ENCODE assay signal across 8 mouse cellular contexts in the genomic region with DNA sequence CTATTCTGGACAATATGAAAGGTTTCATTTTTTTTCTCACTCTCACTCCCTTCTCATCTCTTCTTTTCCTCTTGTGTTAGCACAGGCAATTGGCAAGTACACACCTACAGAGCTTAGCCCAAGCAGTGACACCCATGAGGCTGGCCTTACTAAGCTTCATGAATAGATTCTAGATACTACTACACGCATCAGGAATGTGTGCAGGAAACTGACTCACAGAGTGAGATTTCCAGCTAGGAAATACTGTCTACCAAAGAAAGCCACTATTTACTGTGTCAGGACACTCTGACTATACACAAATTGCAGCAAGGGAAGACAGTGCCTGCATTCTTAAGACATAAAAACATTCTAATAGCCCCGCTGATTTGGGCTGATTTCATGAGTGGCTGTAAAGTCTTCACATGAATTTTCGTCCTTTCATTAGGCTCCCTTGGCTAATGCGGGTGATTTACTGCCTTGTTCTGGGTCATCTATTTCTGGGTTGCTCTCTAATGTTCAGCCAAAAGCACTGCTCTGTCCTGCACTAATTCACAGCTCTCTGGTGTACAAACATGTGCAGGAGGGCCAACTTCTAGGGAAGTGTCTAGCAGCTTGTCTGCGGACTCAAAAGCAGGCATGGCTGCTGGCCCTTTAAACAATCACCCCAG.
A peak's percentile ranks its signal among the peaks of the same experiment; 100 is the strongest.
DNase-seq lines count a peak whose midpoint lies in the region; ATAC-seq and TF ChIP-seq lines count a peak whose summit lies in the region.

No protein-coding gene starts in this region.

- no peaks in the 10 kb centered on the region for H3K27me3 ChIP-seq in forebrain, embryonic 15.5 days
- H3K27me3 ChIP-seq in forebrain, embryonic 10.5 days (ENCODE audit: poor library complexity, severe bottlenecking), result no peaks in the 10 kb centered on the region
- no peaks in the 10 kb centered on the region for H3K27me3 ChIP-seq in embryonic facial prominence, embryonic 14.5 days (replicated peaks; ENCODE audit: control insufficient read depth, insufficient read depth, low read length)
- no peaks in the 10 kb centered on the region for H3K27me3 ChIP-seq in intestine, postnatal 0 days (replicated peaks; ENCODE audit: control insufficient read depth, insufficient read depth, low read length)

- peaks cover 7% of the 10 kb centered on the region; the same call in 1 of the 2 replicates for H3K4me1 ChIP-seq in forebrain, embryonic 15.5 days
- H3K4me1 ChIP-seq in forebrain, embryonic 10.5 days, result peaks cover 11% of the 10 kb centered on the region
- H3K4me1 ChIP-seq in embryonic facial prominence, embryonic 14.5 days (ENCODE audit: control insufficient read depth, insufficient read depth, low read length), result peaks cover 5% of the 10 kb centered on the region; the same call in 1 of the 2 replicates
- H3K4me1 ChIP-seq in intestine, postnatal 0 days (replicated peaks; ENCODE audit: control insufficient read depth, insufficient read depth, low read length), result no peaks in the 10 kb centered on the region

- H3K4me3 ChIP-seq in forebrain, embryonic 15.5 days, result no peak overlapping the region
- no peak overlapping the region for H3K4me3 ChIP-seq in forebrain, embryonic 10.5 days
- no peak overlapping the region for H3K4me3 ChIP-seq in embryonic facial prominence, embryonic 14.5 days (ENCODE audit: low read depth, low read length)
- H3K4me3 ChIP-seq in intestine, postnatal 0 days (ENCODE audit: low read depth, low read length), result no peak overlapping the region

- no peak for DNase-seq in forebrain, embryonic 10.5 days (ENCODE audit: extremely low spot score, low spot score)
- peak; percentile 79 for DNase-seq in 3T3-L1 (ENCODE audit: low read depth, low spot score)
- DNase-seq in embryonic facial prominence, embryonic 14.5 days (ENCODE audit: low spot score), result peak; percentile 12
- DNase-seq in kidney, adult 9 months, result peak; percentile 38
- no peak for DNase-seq in thymus, postnatal 10 days (ENCODE audit: low spot score in 2 of 2)
- no peak for DNase-seq in c-Kit-positive CD71-positive TER-119-positive erythroid progenitor cells, embryonic 14.5 days (ENCODE audit: low spot score)

- H3K9me3 ChIP-seq in forebrain, embryonic 15.5 days, result no peaks in the 10 kb centered on the region
- no peaks in the 10 kb centered on the region for H3K9me3 ChIP-seq in forebrain, embryonic 10.5 days
- H3K9me3 ChIP-seq in embryonic facial prominence, embryonic 14.5 days (ENCODE audit: control insufficient read depth, low read length), result no peaks in the 10 kb centered on the region
- no peaks in the 10 kb centered on the region for H3K9me3 ChIP-seq in intestine, postnatal 0 days (ENCODE audit: control insufficient read depth)

- no peak overlapping the region for H3K4me2 ChIP-seq in forebrain, embryonic 15.5 days (replicated peaks)
- no peak overlapping the region for H3K4me2 ChIP-seq in embryonic facial prominence, embryonic 14.5 days (ENCODE audit: low read depth, low read length)
- no peak overlapping the region for H3K4me2 ChIP-seq in intestine, postnatal 0 days (replicated peaks; ENCODE audit: low read depth)

- 0 out of 2 replicates have a peak, but pooled peaks have one; percentile 36 for ATAC-seq in forebrain, embryonic 15.5 days (replicated peaks)
- no peak for ATAC-seq in embryonic facial prominence, embryonic 14.5 days (ENCODE audit: low read depth)
- no peak for ATAC-seq in intestine, postnatal 0 days

- WGBS in forebrain, embryonic 15.5 days, result 58% methylated on average over 5 of the region's 5 CpGs
- 83% methylated on average over 5 of the region's 5 CpGs for WGBS in forebrain, embryonic 10.5 days
- 56% methylated on average over 5 of the region's 5 CpGs for WGBS in embryonic facial prominence, embryonic 14.5 days
- WGBS in intestine, postnatal 0 days, result 66% methylated on average over 5 of the region's 5 CpGs

- H3K9ac ChIP-seq in forebrain, embryonic 15.5 days (replicated peaks), result no peak overlapping the region
- no peak overlapping the region for H3K9ac ChIP-seq in embryonic facial prominence, embryonic 14.5 days (ENCODE audit: low read depth, low read length)
- no peak overlapping the region for H3K9ac ChIP-seq in intestine, postnatal 0 days (ENCODE audit: low read depth, low read length)

- no peak overlapping the region; the same call in 1 of the 2 replicates for H3K27ac ChIP-seq in forebrain, embryonic 15.5 days (replicated peaks)
- H3K27ac ChIP-seq in forebrain, embryonic 10.5 days, result no peak overlapping the region
- no peak overlapping the region for H3K27ac ChIP-seq in embryonic facial prominence, embryonic 14.5 days (replicated peaks; ENCODE audit: low read depth, low read length)
- no peak overlapping the region for H3K27ac ChIP-seq in intestine, postnatal 0 days (ENCODE audit: low read depth, low read length)

- TF ChIP-seq CTCF in intestine, postnatal 0 days (IDR thresholded peaks at IDR 0.05; ENCODE audit: low read depth), result no peak

- no peaks in the 10 kb centered on the region for H3K36me3 ChIP-seq in forebrain, embryonic 15.5 days
- peaks cover 35% of the 10 kb centered on the region for H3K36me3 ChIP-seq in forebrain, embryonic 10.5 days (replicated peaks)
- H3K36me3 ChIP-seq in embryonic facial prominence, embryonic 14.5 days (ENCODE audit: control insufficient read depth, insufficient read depth, low read length), result no peaks in the 10 kb centered on the region
- no peaks in the 10 kb centered on the region; the same call in 1 of the 2 replicates for H3K36me3 ChIP-seq in intestine, postnatal 0 days (ENCODE audit: control insufficient read depth, insufficient read depth)

Comparison
In these comparisons a context has a peak if more than half of its experiments do, and no peak if none do; other contexts are left out.
1. DNase-seq: peak in 3T3-L1 (single experiment), embryonic facial prominence, embryonic 14.5 days (single experiment) and kidney, adult 9 months (single experiment); none in forebrain, embryonic 10.5 days (single experiment), thymus, postnatal 10 days (0 of 2) and c-Kit-positive CD71-positive TER-119-positive erythroid progenitor cells, embryonic 14.5 days (single experiment).